Mouse (Mus musculus) myocyte (in vitro differentiated cells): ENCODE measurements around the gene Sgta. TPM values are rescaled to one million over a fixed set of nuclear protein-coding genes. Genes with fewer than 3 reads are reported as not detected.
"Not testable (repeated sequence)": the region's sequence is repeated elsewhere in the genome, so short reads cannot be mapped to it uniquely, and the experiment has no call there.

ENCODE experiments used
- H3K27me3 ChIP-seq: one replicate; pipeline ENCODE4 v1.6.1; 2011; ENCODE audit not compliant: control insufficient read depth, insufficient read depth, insufficient read length
- H3K36me3 ChIP-seq: one replicate; pipeline ENCODE4 v1.6.1; 2011; ENCODE audit not compliant: control insufficient read depth, insufficient read depth
- H3K4me2 ChIP-seq: one replicate; pipeline ENCODE4 v1.6.1; 2011; ENCODE audit warnings: low read depth, control low read depth
- H3K4me3 ChIP-seq: one replicate; pipeline ENCODE4 v1.5.1; 2011; ENCODE audit warnings: mild to moderate bottlenecking, control low read depth, moderate library complexity
- H3K79me2 ChIP-seq: one replicate; pipeline ENCODE4 v1.6.1; 2011; ENCODE audit not compliant: control insufficient read depth, insufficient read depth
- H3ac ChIP-seq: one replicate; pipeline ENCODE4 v1.6.1; 2011; ENCODE audit not compliant: control insufficient read depth, insufficient read length
- CEBPB ChIP-seq: IDR thresholded peaks from 2 replicates; pipeline ENCODE4 v1.6.1; 2011; ENCODE audit warnings: mild to moderate bottlenecking, moderate library complexity; ENCODE audit not compliant: poor library complexity, insufficient read depth, severe bottlenecking
- E2F4 ChIP-seq: IDR thresholded peaks from one replicate; pipeline ENCODE4 v1.6.1; 2011; ENCODE audit warnings: mild to moderate bottlenecking, control low read depth, moderate library complexity; ENCODE audit not compliant: insufficient read depth
- MAX ChIP-seq: IDR thresholded peaks from one replicate; pipeline ENCODE4 v1.6.1; 2011; ENCODE audit warnings: low read depth, mild to moderate bottlenecking, control low read depth
- MYOD1 ChIP-seq, 3 experiments: IDR thresholded peaks; one replicate each; pipeline ENCODE4 v1.6.1; 2011; ENCODE audit warnings: control low read depth in 2 of 3, low read depth in 2 of 3, mild to moderate bottlenecking in 2 of 3, moderate library complexity in 1 of 3; ENCODE audit not compliant: insufficient read length in 2 of 3, control insufficient read depth in 1 of 3
- MYOG ChIP-seq, 3 experiments: IDR thresholded peaks; one replicate each; pipeline ENCODE4 v1.6.1; 2011; ENCODE audit warnings: control low read depth in 2 of 3, low read depth in 2 of 3, mild to moderate bottlenecking in 2 of 3; ENCODE audit not compliant: insufficient read length in 2 of 3, control insufficient read depth in 1 of 3, insufficient read depth in 1 of 3
- POLR2A ChIP-seq: IDR thresholded peaks from one replicate; pipeline ENCODE4 v1.6.1; 2011; ENCODE audit warnings: low read depth, mild to moderate bottlenecking, control low read depth, moderate library complexity; ENCODE audit not compliant: insufficient read length
- POLR2AphosphoS2 ChIP-seq: IDR thresholded peaks from one replicate; pipeline ENCODE4 v1.6.1; 2011; ENCODE audit warnings: low read depth, control low read depth; ENCODE audit not compliant: insufficient read length
- REST ChIP-seq: IDR thresholded peaks from one replicate; pipeline ENCODE4 v1.6.1; 2011; ENCODE audit warnings: mild to moderate bottlenecking, control low read depth, moderate library complexity; ENCODE audit not compliant: insufficient read depth, insufficient read length
- SRF ChIP-seq: IDR thresholded peaks from one replicate; pipeline ENCODE4 v1.6.1; 2011; ENCODE audit warnings: low read depth; ENCODE audit not compliant: control insufficient read depth, insufficient read length
- TCF12 ChIP-seq: IDR thresholded peaks from one replicate; pipeline ENCODE4 v1.6.1; 2011; ENCODE audit warnings: mild to moderate bottlenecking, control low read depth; ENCODE audit not compliant: poor library complexity, insufficient read depth, severe bottlenecking
- TCF3 ChIP-seq: IDR thresholded peaks from one replicate; pipeline ENCODE4 v1.6.1; 2011; ENCODE audit warnings: low read depth, control low read depth; ENCODE audit not compliant: insufficient read length
- USF1 ChIP-seq: IDR thresholded peaks from one replicate; pipeline ENCODE4 v1.6.1; 2011; ENCODE audit warnings: low read depth, mild to moderate bottlenecking, control low read depth, moderate library complexity
- polyA plus RNA-seq: library from polyadenylated mRNA; unstranded; fragments of >200 nt; fragmentation: generic; extraction: Trizol; gene quantifications from one replicate; pipeline ENCODE4 v1.2.1, GENCODE M21; 2012; ENCODE audit warnings: missing spikeins

Sgta gene
- polyA plus RNA-seq, 1 experiment, result 192 TPM

DNA sequence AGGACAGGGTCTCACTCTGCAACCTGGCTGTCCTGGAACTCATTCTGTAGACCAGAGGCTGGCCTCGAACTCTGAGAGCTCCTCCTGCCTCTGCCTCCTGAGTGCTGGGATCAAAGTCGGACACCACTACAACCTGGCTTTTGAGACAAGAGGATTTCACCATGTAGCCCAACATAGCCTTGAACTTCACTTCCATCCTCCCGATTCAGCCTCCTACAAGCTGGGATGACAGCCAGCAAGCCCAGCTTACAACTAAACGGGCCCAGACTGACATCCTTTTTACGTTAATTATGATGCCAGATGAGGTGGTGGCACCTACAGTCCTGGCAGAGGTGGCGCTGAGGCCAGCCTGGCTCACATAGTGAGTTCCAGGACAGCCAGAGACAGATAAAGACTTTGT lies 1.1 kb downstream of the Sgta start:
- H3K36me3 ChIP-seq, result no peaks in the 10 kb centered on the region
- H3K4me2 ChIP-seq, result peak overlapping the region; percentile 96
- no peaks in the 10 kb centered on the region for H3K27me3 ChIP-seq
- peaks cover 60% of the 10 kb centered on the region for H3K79me2 ChIP-seq
- H3ac ChIP-seq, result peak overlapping the region; percentile 62
- H3K4me3 ChIP-seq, result peak overlapping the region; percentile 94
- no peak for TF ChIP-seq REST

- Histone ChIP-seq H3K36me3 (no peaks in the 10 kb centered on the region), H3K4me3 (no peak overlapping the region)
- TF ChIP-seq POLR2A (no peak), MYOG (IDR thresholded peaks at IDR 0.05; ENCODE audit: control insufficient read depth in 1 of 3, insufficient read depth in 1 of 3, insufficient read length in 2 of 3, low read depth in 2 of 3) (no peak), POLR2AphosphoS2 (no peak), MYOD1 (IDR thresholded peaks at IDR 0.05; ENCODE audit: control insufficient read depth in 1 of 3, insufficient read length in 2 of 3, low read depth in 2 of 3) (no peak), REST (no peak), MAX (no peak), SRF (no peak), E2F4 (no peak), TCF3 (no peak), TCF12 (no peak), CEBPB (no peak), USF1 (no peak)
Observed at GRCm38 (mm10) chr10:81057406-81058130, 2.4 kb downstream of the Sgta start.

GRCm38 (mm10) chr10:81055802-81056340 lies 4.1 kb downstream of the Sgta start:
- not testable (repeated sequence) for H3K4me2 ChIP-seq

More at GRCm38 (mm10) chr10:81057406-81058130, 2.4 kb downstream of the Sgta start:
- Histone ChIP-seq H3K79me2 (peaks cover 70% of the 10 kb centered on the region), H3K27me3 (no peaks in the 10 kb centered on the region), H3ac (no peak overlapping the region), H3K4me2 (no peak overlapping the region)

GRCm38 (mm10) chr10:81055169-81055568 lies 4.8 kb downstream of the Sgta start:
- H3K79me2 ChIP-seq, result peaks cover 70% of the 10 kb centered on the region
- H3K4me2 ChIP-seq, result no peak overlapping the region
- H3K4me3 ChIP-seq, result no peak overlapping the region
- TF ChIP-seq TCF12 (no peak), MYOD1 (IDR thresholded peaks at IDR 0.05; ENCODE audit: control insufficient read depth in 1 of 3, insufficient read length in 2 of 3, low read depth in 2 of 3) (no peak), MYOG (IDR thresholded peaks at IDR 0.05; ENCODE audit: control insufficient read depth in 1 of 3, insufficient read depth in 1 of 3, insufficient read length in 2 of 3, low read depth in 2 of 3) (no peak), REST (no peak)
- no peaks in the 10 kb centered on the region for H3K27me3 ChIP-seq
- H3ac ChIP-seq, result no peak overlapping the region
- peaks cover 3% of the 10 kb centered on the region for H3K36me3 ChIP-seq

More at GRCm38 (mm10) chr10:81055802-81056340, 4.1 kb downstream of the Sgta start:
- not testable (repeated sequence) for H3K36me3 ChIP-seq, H3K27me3 ChIP-seq, H3ac ChIP-seq, H3K4me3 ChIP-seq
- H3K79me2 ChIP-seq, result peaks cover 70% of the 10 kb centered on the region

DNA sequence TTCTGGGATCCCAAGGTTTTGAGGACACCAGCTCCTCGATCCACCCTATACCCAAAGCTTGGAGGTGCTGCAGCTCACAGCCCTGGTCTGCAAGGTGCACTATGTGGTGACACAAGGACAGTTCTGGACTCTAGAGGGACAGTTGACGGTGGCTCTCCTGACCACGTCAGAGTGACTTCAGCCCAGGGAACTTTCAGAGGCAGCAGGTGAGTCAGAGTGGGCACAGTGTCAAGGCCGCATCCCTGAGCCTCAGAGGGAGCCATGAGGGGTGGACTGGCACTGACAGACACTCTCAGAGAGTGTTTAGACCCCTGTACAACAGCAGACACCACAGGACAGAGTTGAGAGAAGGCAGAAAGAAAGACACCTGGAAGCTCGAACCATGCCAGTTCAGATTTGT lies 7.4 kb downstream of the Sgta start:
- Histone ChIP-seq H3K4me3 (no peak overlapping the region), H3K36me3 (peaks cover 12% of the 10 kb centered on the region), H3K4me2 (no peak overlapping the region), H3ac (no peak overlapping the region), H3K79me2 (peaks cover 46% of the 10 kb centered on the region), H3K27me3 (no peaks in the 10 kb centered on the region)
- TF ChIP-seq MYOG (IDR thresholded peaks at IDR 0.05; ENCODE audit: control insufficient read depth in 1 of 3, insufficient read depth in 1 of 3, insufficient read length in 2 of 3, low read depth in 2 of 3) (no peak), TCF12 (no peak), REST (no peak)

- Histone ChIP-seq H3ac (no peak overlapping the region), H3K79me2 (peaks cover 31% of the 10 kb centered on the region), H3K36me3 (peaks cover 16% of the 10 kb centered on the region), H3K4me3 (no peak overlapping the region), H3K27me3 (no peaks in the 10 kb centered on the region), H3K4me2 (no peak overlapping the region)
- TF ChIP-seq POLR2A (no peak), REST (no peak), POLR2AphosphoS2 (no peak), MYOG (IDR thresholded peaks at IDR 0.05; ENCODE audit: control insufficient read depth in 1 of 3, insufficient read depth in 1 of 3, insufficient read length in 2 of 3, low read depth in 2 of 3) (no peak), USF1 (no peak), TCF3 (no peak), SRF (no peak), E2F4 (no peak), TCF12 (no peak), MYOD1 (IDR thresholded peaks at IDR 0.05; ENCODE audit: control insufficient read depth in 1 of 3, insufficient read length in 2 of 3, low read depth in 2 of 3) (no peak), MAX (no peak)
Observed at GRCm38 (mm10) chr10:81051133-81051532, 8.8 kb downstream of the Sgta start.
